Mouse (Mus musculus) fat pad, adult 2 months (tissue): ENCODE measurements around the gene Il11.

Source experiments
- DNase-seq: peaks from one replicate; pipeline ENCODE4 v3.0.0-alpha.2; 2011; ENCODE audit warnings: low read depth, low spot score; ENCODE audit errors: extremely low read depth

The Il11 gene

GRCm38 (mm10) chr7:4788499-4789435 lies 6.1 kb upstream of the Il11 start:
- DNase-seq, result no peak

GRCm38 (mm10) chr7:4783667-4784268 lies 1.1 kb upstream of the Il11 start:
- DNase-seq, result no peak

- DNase-seq, result no peak
These were observed 529 bp downstream of the Il11 start for GRCm38 (mm10) chr7:4782130-4782529.

- DNase-seq, result no peak
These were observed 2.7 kb downstream of the Il11 start for GRCm38 (mm10) chr7:4779921-4780320.

GRCm38 (mm10) chr7:4777851-4778637 lies 4.6 kb downstream of the Il11 start:
- no peak for DNase-seq

GRCm38 (mm10) chr7:4776861-4777830 lies 5.5 kb downstream of the Il11 start:
- no peak for DNase-seq

GRCm38 (mm10) chr7:4776131-4776530 lies 6.5 kb downstream of the Il11 start:
- no peak for DNase-seq

- DNase-seq, result no peak
These were observed 11.5 kb downstream of the Il11 start, which contains the start of gene Fam71e2 for GRCm38 (mm10) chr7:4771202-4771601. Gene Fam71e2, minus strand, starts transcription at chr7:4771302.

GRCm38 (mm10) chr7:4764946-4765710 lies 17.5 kb downstream of the Il11 start:
- DNase-seq, result no peak

- DNase-seq, result no peak
These were observed 23.0 kb downstream of the Il11 start for GRCm38 (mm10) chr7:4759670-4760069.

- no peak for DNase-seq
These were observed 29.7 kb downstream of the Il11 start, which contains the start of gene Cox6b2 for GRCm38 (mm10) chr7:4752821-4753570. Gene Cox6b2, minus strand, starts transcription at chr7:4753094.

GRCm38 (mm10) chr7:4751971-4752820 lies 30.5 kb downstream of the Il11 start:
- no peak for DNase-seq

- no peak for DNase-seq
These were observed 33.5 kb downstream of the Il11 start for GRCm38 (mm10) chr7:4749169-4749568.

GRCm38 (mm10) chr7:4748321-4748720 lies 34.3 kb downstream of the Il11 start:
- DNase-seq, result no peak

- DNase-seq, result no peak
These were observed 35.3 kb downstream of the Il11 start for GRCm38 (mm10) chr7:4747156-4747899.

- DNase-seq, result no peak
These were observed 36.2 kb downstream of the Il11 start for GRCm38 (mm10) chr7:4746326-4746980.

GRCm38 (mm10) chr7:4744886-4745285 lies 37.8 kb downstream of the Il11 start:
- no peak for DNase-seq
